8 mouse cellular contexts compared by ENCODE assay signal in genomic region chr8:84197922-84198774, GRCm38 (mm10). TPM values are rescaled to one million over a fixed set of nuclear protein-coding genes. Genes with fewer than 3 reads are reported as not detected.
DNase-seq lines count a peak whose midpoint lies in the region; ATAC-seq and TF ChIP-seq lines count a peak whose summit lies in the region.

No protein-coding gene starts in this region.

- H3K27me3 ChIP-seq in hindbrain, embryonic 16.5 days (replicated peaks; ENCODE audit: control insufficient read depth, insufficient read depth, low read length), result no peaks in the 10 kb centered on the region
- no peaks in the 10 kb centered on the region for H3K27me3 ChIP-seq in megakaryocyte, embryonic 14.5 days (replicated peaks)

- WGBS in hindbrain, embryonic 16.5 days, result 3% methylated on average over 30 of the region's 30 CpGs

- peak overlapping the region; percentile 83 for H3K4me2 ChIP-seq in hindbrain, embryonic 16.5 days (ENCODE audit: low read length)

- ATAC-seq in hindbrain, embryonic 16.5 days, result peak; percentile 77

- TF ChIP-seq CTCF in cortical plate, adult 2 months (IDR thresholded peaks at IDR 0.05; ENCODE audit: extremely low read depth, insufficient read depth, low read length), result no peak
- TF ChIP-seq CTCF in gastrocnemius, adult 2 months (IDR thresholded peaks at IDR 0.05), result no peak

- H3K9me3 ChIP-seq in hindbrain, embryonic 16.5 days (ENCODE audit: control insufficient read depth, low read length), result no peaks in the 10 kb centered on the region
- H3K9me3 ChIP-seq in megakaryocyte, embryonic 14.5 days, result no peaks in the 10 kb centered on the region

- H3K36me3 ChIP-seq in hindbrain, embryonic 16.5 days (ENCODE audit: control insufficient read depth, insufficient read depth, low read length), result no peaks in the 10 kb centered on the region
- peaks cover 18% of the 10 kb centered on the region for H3K36me3 ChIP-seq in megakaryocyte, embryonic 14.5 days (replicated peaks; ENCODE audit: low read length)

- intact Hi-C loops in gastrocnemius, adult 2 months (cut with DNase I), result no loop called here
- intact Hi-C loops in left cerebral cortex, postnatal 10 days (cut with DNase I), result no loop called here

- TF ChIP-seq POLR2A in cortical plate, adult 2 months (IDR thresholded peaks at IDR 0.05; ENCODE audit: extremely low read depth, insufficient read depth, low read length), result 0 out of 2 replicates have a peak, but pooled peaks have one; percentile 13

- DNase-seq in NIH3T3 (ENCODE audit: low read depth), result peak; percentile 97
- peak; percentile 96 for DNase-seq in gastrocnemius, adult 2 months
- DNase-seq in left cerebral cortex, postnatal 10 days (ENCODE audit: extremely low spot score in 1 of 2, low spot score in 2 of 2), result peak; percentile 71 to 95
- peak; percentile 89 to 92 for DNase-seq in right cerebral cortex, postnatal 10 days (ENCODE audit: low spot score in 2 of 2)
- DNase-seq in urinary bladder, postnatal 36 days (ENCODE audit: low spot score in 2 of 2), result peak; percentile 86 to 89

- H3K9ac ChIP-seq in hindbrain, embryonic 16.5 days (ENCODE audit: low read depth, low read length), result peak overlapping the region; percentile 56

- peak overlapping the region; percentile 80 for H3K27ac ChIP-seq in cortical plate, adult 2 months (ENCODE audit: insufficient read depth, low read length)
- H3K27ac ChIP-seq in gastrocnemius, adult 2 months, result peak overlapping the region; percentile 97
- H3K27ac ChIP-seq in hindbrain, embryonic 16.5 days (ENCODE audit: low read depth, low read length), result peak overlapping the region; percentile 84

- H3K4me3 ChIP-seq in cortical plate, adult 2 months (ENCODE audit: insufficient read depth, low read length), result peak overlapping the region; percentile 27
- peak overlapping the region; percentile 75 for H3K4me3 ChIP-seq in gastrocnemius, adult 2 months
- H3K4me3 ChIP-seq in hindbrain, embryonic 16.5 days (ENCODE audit: low read length), result peak overlapping the region; percentile 56
- peak overlapping the region; percentile 94 for H3K4me3 ChIP-seq in megakaryocyte, embryonic 14.5 days (replicated peaks)

- peaks cover 7% of the 10 kb centered on the region for H3K4me1 ChIP-seq in cortical plate, adult 2 months (ENCODE audit: control insufficient read depth, insufficient read depth, low read length)
- peaks cover 26% of the 10 kb centered on the region for H3K4me1 ChIP-seq in hindbrain, embryonic 16.5 days (ENCODE audit: control insufficient read depth, insufficient read depth, low read depth, low read length)
- H3K4me1 ChIP-seq in megakaryocyte, embryonic 14.5 days, result peaks cover 64% of the 10 kb centered on the region

RNA-seq across cellular contexts. Expression of gene Nanos3, which starts 13.1 kb away (rescaled TPM):
- polyA plus RNA-seq in cortical plate, adult 2 months (2012; rRNA removed), result 1.8 and 3.6 TPM in 2 replicates
- total RNA-seq in gastrocnemius, adult 2 months (2021), result not detected
- polyA plus RNA-seq in hindbrain, embryonic 16.5 days (2015; fragmentation: Nextera tagmentation; extraction: Ambion mirVana), result 6.2 and 6.8 TPM in 2 replicates
- 1 to 10 TPM; 5.4 to 6.8 TPM for total RNA-seq in left cerebral cortex, postnatal 10 days (2021)
- polyA plus RNA-seq in megakaryocyte, embryonic 14.5 days (2012; ENCODE audit: insufficient read depth, low replicate concordance), result 0.87 TPM in 1 of 2 replicates, not detected in the other

RNA-seq across cellular contexts. Expression of gene Zswim4, which starts 38.7 kb away (rescaled TPM):
- polyA plus RNA-seq in cortical plate, adult 2 months (2012; rRNA removed), result 12.2 and 13.6 TPM in 2 replicates
- 1 to 10 TPM; 5.2 to 8.6 TPM for total RNA-seq in gastrocnemius, adult 2 months (2021)
- polyA plus RNA-seq in hindbrain, embryonic 16.5 days (2015; fragmentation: Nextera tagmentation; extraction: Ambion mirVana), result 16.2 and 22.2 TPM in 2 replicates
- total RNA-seq in left cerebral cortex, postnatal 10 days (2021), result 10 to 100 TPM; 14.2 to 14.3 TPM
- 14.1 and 16.0 TPM in 2 replicates for polyA plus RNA-seq in megakaryocyte, embryonic 14.5 days (2012; ENCODE audit: insufficient read depth, low replicate concordance)

RNA-seq across cellular contexts. Expression of gene 4930432K21Rik, which starts 50.3 kb away (rescaled TPM):
- 2.7 and 3.0 TPM in 2 replicates for polyA plus RNA-seq in cortical plate, adult 2 months (2012; rRNA removed)
- under 1 TPM; 0.28 to 0.50 TPM for total RNA-seq in gastrocnemius, adult 2 months (2021)
- polyA plus RNA-seq in hindbrain, embryonic 16.5 days (2015; fragmentation: Nextera tagmentation; extraction: Ambion mirVana), result 2.7 and 2.9 TPM in 2 replicates
- 1 to 10 TPM; 2.9 to 3.2 TPM for total RNA-seq in left cerebral cortex, postnatal 10 days (2021)
- 0.72 TPM in 1 of 2 replicates, not detected in the other for polyA plus RNA-seq in megakaryocyte, embryonic 14.5 days (2012; ENCODE audit: insufficient read depth, low replicate concordance)

RNA-seq across cellular contexts. Expression of gene Cc2d1a, which starts 50.4 kb away (rescaled TPM):
- 38.0 and 42.3 TPM in 2 replicates for polyA plus RNA-seq in cortical plate, adult 2 months (2012; rRNA removed)
- total RNA-seq in gastrocnemius, adult 2 months (2021), result 10 to 100 TPM; 16.8 to 18.6 TPM
- 53.3 and 54.5 TPM in 2 replicates for polyA plus RNA-seq in hindbrain, embryonic 16.5 days (2015; fragmentation: Nextera tagmentation; extraction: Ambion mirVana)
- total RNA-seq in left cerebral cortex, postnatal 10 days (2021), result 10 to 100 TPM; 66.7 to 70.7 TPM
- 28.0 and 32.7 TPM in 2 replicates for polyA plus RNA-seq in megakaryocyte, embryonic 14.5 days (2012; ENCODE audit: insufficient read depth, low replicate concordance)

RNA-seq across cellular contexts. Expression of gene D8Ertd738e, which starts 51.4 kb away (rescaled TPM):
- polyA plus RNA-seq in cortical plate, adult 2 months (2012; rRNA removed), result 202 and 213 TPM in 2 replicates
- total RNA-seq in gastrocnemius, adult 2 months (2021), result 100 to 1,000 TPM; 187 to 222 TPM
- polyA plus RNA-seq in hindbrain, embryonic 16.5 days (2015; fragmentation: Nextera tagmentation; extraction: Ambion mirVana), result 249 and 266 TPM in 2 replicates
- 100 to 1,000 TPM; 130 to 136 TPM for total RNA-seq in left cerebral cortex, postnatal 10 days (2021)
- polyA plus RNA-seq in megakaryocyte, embryonic 14.5 days (2012; ENCODE audit: insufficient read depth, low replicate concordance), result 80.4 and 326 TPM in 2 replicates

Comparison
In these comparisons a context has a peak if more than half of its experiments do, and no peak if none do; other contexts are left out.
1. Peak in every context shown above with its lines: DNase-seq, ATAC-seq, H3K4me3 ChIP-seq and H3K27ac ChIP-seq.
2. H3K4me3 ChIP-seq: peak in every context shown above with its lines; median percentile 94 in megakaryocyte, embryonic 14.5 days; 75 in gastrocnemius, adult 2 months; 56 in hindbrain, embryonic 16.5 days; 27 in cortical plate, adult 2 months.